Mouse (Mus musculus): ENCODE results near the gene 1700016C15Rik.

The 1700016C15Rik gene

DNA sequence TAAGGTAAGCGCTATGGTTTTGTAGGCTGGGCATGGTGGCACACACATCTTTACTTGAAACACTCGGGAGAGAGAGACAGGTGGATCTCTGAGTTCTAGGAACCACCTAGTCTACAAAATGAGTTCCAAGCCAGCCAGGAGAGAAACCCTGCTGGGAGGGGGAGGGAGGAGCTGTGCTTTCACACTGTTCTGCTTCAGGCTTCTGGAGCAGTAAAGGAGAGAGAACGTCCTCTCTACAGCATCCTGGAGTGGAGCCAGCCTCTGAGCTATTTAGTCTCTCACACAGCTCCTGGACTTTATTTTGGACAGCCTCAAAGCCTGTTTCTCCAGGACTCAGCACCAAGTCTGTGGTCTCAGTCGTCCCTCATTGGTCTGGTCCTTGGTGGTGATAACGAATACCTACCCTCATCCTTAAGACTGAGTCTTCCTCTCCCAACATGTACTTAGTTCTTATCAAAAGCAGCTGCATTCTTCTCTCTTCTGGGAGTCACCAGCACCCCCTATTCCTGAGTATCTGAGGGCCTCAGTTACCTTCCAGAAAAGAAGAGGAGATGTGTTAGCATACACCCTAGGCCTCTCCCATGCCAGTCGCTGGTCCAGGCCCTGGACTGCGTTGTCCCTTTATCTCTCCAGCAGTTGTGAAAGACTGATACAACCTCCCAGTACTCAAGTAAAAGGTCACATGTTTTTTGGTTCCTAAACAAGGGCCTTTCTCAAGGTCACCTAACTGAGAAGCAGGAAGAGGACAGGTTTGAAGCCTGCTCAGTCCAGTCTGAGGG is 12.4 kb upstream of the 1700016C15Rik start:
- no peak for DNase-seq (ENCODE audit: low read depth)

DNA sequence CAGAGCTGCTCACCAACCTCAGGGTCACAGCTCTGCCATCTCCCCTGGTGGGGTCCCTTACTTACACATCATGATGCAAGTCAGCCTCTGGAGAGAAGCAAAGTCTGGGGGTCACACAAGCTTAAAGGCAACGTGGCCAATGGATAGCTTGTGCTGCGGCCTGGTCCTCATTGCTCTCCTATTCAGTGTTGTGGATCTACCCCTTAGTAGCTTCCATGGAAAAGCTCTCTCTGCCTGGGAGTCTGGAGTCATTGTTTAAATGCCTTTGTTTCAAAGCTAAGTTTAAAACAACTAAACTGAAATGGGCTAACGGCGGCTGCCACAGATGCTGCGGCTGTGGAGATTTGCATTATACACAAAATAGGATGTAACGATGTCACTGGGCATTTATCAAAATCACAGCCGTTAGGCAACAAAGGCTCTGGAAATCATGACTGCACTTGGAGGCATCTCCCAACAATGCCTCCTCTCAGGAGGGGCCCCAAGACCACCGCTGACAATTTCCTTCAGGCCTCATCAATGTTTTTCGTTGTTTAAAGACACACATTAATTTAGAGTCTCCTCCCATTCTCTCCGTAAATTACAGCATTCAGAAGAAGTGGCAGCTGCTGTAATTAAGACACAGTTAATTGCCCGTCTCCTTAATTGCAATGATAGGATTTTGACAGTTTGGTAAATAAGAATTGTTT is 11.1 kb upstream of the 1700016C15Rik start:
- no peak for DNase-seq (ENCODE audit: low read depth)

GRCm38 (mm10) chr1:177719029-177719427 is 10.6 kb upstream of the 1700016C15Rik start:
- no peak for DNase-seq (ENCODE audit: low read depth)

DNA sequence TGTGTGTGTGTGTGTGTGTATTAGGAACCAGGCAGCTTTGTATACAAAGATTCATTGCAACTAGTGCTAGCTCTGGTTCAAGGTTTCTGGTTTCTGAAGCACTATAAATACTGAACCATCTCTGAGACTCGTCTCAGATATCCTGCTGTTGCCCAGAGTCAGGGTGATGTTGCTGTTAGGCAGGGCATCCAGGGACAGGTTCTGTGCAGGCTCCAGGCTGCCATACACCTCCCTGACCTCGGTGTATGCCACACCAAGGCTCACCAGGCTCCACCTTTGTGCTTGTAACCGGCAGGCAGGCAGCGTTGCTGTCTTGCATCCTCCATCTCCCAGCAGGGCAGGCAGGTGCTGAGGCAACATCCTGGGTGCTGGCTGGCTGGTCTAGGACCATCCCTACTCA is 5.8 kb upstream of the 1700016C15Rik start:
- DNase-seq (ENCODE audit: low read depth) = no peak

DNA sequence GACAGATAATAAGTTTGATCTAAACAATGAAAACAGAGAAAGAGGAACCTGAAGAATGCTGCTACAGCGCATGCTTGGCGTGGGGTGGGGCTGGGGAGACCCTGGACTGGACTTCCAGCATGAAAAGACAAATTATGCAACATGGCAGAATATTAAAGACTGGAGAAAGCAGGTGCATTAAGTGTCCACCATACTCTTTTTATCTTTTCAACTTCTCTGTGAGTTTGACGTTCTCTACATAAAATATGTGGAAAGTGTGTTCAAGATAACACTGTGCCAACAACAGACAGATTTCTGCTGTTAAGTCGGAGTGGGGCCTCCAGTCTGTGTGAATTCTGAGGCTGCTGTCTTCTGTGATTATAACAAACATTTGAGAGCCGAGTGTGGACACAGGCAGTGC is 2.7 kb upstream of the 1700016C15Rik start:
- no peak for DNase-seq (ENCODE audit: low read depth)

GRCm38 (mm10) chr1:177727883-177728525 is 1.6 kb upstream of the 1700016C15Rik start:
- no peak for DNase-seq (ENCODE audit: low read depth)

- no peak for DNase-seq (ENCODE audit: low read depth)
Observed at GRCm38 (mm10) chr1:177731973-177732372, 2.4 kb downstream of the 1700016C15Rik start.

DNA sequence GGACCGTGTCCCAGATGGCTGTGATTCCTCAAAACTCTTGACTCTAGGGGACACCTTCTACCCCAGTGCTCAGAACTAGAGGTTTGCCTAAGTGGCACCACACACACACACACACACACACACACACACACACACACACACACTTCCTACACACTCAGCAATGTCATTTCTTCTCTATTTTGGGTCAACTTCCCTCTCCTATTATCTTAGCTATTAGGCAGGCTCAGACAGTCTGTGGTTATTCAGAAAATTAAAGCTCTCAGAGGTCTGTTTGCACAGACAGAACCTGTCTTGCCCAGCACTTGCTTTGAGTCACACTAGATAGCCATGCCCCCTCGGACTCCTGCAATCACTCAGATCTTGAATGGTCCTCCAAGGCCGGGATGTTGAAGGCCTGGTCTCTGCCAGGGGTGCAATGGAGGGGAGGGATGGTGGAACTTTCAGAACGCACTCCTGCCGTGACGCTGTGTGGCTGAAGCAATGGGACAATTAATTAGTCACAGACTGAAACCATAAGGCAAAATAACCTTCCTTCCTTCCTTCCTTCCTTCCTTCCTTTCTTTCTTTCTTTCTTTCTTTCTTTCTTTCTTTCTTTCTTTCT is 8.0 kb downstream of the 1700016C15Rik start:
- DNase-seq (ENCODE audit: low read depth) = no peak

GRCm38 (mm10) chr1:177740707-177741106 is 11.1 kb downstream of the 1700016C15Rik start:
- no peak for DNase-seq (ENCODE audit: low read depth)

- no peak for DNase-seq (ENCODE audit: low read depth)
Observed at GRCm38 (mm10) chr1:177742119-177742518, 12.5 kb downstream of the 1700016C15Rik start.

DNA sequence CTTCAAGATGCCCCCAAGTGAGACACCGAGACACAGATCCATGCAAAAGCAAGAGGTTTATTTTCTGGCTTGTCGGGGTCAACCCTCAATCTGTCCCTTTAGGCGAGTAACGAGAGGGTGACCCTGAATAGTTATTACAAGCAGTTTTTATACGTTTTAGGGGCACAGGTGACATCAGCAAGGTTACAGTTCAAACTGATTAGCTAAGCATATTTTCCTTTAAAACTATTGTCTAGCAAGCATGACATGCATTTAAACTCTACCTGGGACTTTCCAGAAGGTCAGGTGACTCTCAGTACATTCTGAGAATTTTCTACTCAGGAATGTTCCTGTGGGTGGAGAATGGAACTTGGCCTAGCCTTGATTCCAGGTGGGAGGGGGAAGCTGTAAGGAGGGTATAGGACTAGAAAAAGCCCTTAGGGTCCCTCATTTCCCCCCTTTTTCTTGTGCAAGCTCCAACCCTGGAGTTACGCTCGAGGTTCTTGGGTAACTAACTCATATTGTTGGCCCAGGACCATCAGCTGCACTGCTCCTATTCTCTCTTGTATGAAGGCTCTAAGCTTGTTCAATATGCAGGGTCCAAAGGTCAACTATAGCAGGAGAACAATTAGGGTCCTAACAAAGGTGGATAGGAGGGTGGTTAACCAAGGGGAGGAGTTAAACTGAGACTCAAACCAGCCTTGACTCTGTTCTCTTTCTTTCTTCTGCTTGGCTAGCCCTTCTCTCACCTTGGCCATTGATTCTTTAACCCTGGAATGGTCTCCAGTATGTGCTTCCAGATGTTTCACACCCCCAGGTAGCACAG is 15.1 kb downstream of the 1700016C15Rik start:
- no peak for DNase-seq (ENCODE audit: low read depth)

GRCm38 (mm10) chr1:177747869-177748540 is 18.4 kb downstream of the 1700016C15Rik start:
- DNase-seq (ENCODE audit: low read depth) = no peak

DNA sequence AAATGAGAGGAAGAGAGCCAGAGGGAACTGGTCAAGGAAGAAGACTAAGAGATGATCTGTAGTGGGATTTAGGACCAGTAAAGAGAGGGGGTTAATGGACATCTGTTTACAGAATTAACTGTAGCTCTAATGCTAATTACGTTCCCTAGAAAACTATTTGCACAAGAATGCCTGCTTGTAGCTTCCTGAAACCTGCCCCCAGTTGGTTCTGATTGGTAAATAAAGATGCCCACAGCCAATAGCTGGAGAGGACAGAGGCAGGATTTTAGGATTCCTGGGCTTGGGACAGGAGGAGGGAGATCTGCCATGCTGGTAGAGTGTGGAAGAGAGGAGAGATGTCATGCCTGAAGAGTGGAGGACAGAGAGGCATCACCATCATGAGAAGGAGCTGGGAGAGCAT is 23.9 kb downstream of the 1700016C15Rik start:
- DNase-seq (ENCODE audit: low read depth) = no peak

- DNase-seq (ENCODE audit: low read depth) = no peak
Observed at GRCm38 (mm10) chr1:177757249-177757648, 27.6 kb downstream of the 1700016C15Rik start.

GRCm38 (mm10) chr1:177768931-177769330 is 39.3 kb downstream of the 1700016C15Rik start:
- DNase-seq (ENCODE audit: low read depth) = no peak

- no peak for DNase-seq (ENCODE audit: low read depth)
Observed at GRCm38 (mm10) chr1:177777397-177777796, 47.8 kb downstream of the 1700016C15Rik start.

DNA sequence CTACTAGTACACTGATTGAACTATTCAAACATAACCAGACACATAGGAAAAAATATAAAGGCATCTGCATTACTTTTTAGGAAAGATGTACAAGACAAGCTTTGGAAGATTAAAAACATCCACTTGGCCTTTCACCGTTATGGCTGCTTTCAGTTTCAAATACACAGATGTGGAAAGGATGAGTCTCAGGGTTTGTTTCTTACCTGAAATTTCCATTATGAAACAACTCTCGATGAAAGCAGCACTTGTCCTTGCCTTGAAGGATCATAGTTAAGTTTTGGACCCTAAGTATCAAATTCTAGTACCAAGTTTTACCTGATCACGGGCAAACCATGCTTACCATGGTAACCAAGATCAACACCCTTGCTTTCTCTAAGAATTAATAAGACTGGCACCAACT is 63.2 kb downstream of the 1700016C15Rik start:
- no peak for DNase-seq (ENCODE audit: low read depth)

DNA sequence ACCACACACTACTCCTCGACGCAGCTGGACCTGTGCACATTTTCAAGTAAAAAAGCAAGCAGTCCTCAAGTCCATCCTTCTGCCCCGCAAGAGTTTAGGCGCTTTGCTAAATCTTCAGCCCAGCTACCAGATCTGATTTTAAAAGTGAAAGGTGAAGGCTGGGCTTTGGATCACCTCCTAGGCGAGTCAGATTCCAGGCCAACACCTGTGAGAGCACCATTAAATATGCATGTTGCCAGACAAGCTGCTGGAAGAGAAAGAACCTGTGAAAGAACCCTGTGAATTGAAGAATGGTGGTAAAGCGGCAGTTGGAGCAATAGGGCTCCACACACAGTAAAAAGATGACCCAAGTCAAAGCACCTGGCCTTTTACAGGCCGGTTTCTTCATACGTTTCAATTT is 65.3 kb downstream of the 1700016C15Rik start:
- DNase-seq (ENCODE audit: low read depth) = no peak

DNA sequence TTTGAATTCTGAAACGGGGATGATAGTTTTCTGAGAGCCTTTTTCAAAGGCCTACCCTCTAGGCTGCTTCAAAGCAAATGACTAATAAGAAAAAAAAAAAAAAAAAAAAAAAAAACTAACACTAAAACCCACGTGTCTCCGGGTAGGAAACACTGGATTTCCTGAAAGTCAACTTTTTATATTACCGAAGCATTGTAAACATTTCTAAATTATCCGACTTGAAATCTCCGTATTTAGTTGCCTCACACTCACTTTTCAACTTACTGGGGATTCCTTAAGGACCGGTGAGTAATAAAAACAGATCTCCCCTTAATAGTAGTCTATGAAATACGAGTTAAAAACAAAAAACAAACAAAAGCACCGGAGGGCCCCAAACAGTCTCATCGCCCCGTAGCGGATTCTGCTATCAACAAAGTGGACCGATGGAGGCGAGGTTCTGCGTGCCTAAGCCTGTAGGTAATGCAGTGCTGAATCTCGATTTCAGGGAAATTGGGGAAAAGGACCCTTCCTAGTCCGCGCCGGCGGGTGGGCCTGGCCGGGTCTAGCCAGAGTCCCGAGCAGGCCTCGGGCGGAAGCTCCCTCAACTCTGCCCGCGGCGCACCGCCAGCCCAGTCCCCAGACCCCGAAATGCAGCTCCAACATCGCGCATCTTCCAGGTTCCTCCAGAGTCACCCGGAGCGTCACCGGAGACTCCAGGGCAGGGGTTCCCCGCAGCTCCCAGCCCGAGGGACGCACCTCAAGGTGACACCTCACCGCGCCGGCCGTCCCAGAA is 66.0 kb downstream of the 1700016C15Rik start:
- DNase-seq (ENCODE audit: low read depth) = no peak

GRCm38 (mm10) chr1:177796193-177796939 is 66.8 kb downstream of the 1700016C15Rik start, which contains the start of gene Adss:
Gene Adss (minus strand): TSS chr1:177796511.
- peak; percentile 98 for DNase-seq (ENCODE audit: low read depth)
